In genomic region chr4:156108606-156109546, GRCm38 (mm10) we compare ENCODE assay signal across 8 mouse cellular contexts. TPM values are rescaled to one million over a fixed set of nuclear protein-coding genes. Genes with fewer than 3 reads are reported as not detected.
DNase-seq lines count a peak whose midpoint lies in the region; ATAC-seq and TF ChIP-seq lines count a peak whose summit lies in the region.

No protein-coding gene starts in this region.

- H3K27ac ChIP-seq in spleen, adult 2 months (ENCODE audit: insufficient read depth, low read length): peak overlapping the region; percentile 56

- H3K4me1 ChIP-seq in spleen, adult 2 months (ENCODE audit: control insufficient read depth, insufficient read depth, insufficient read length): peaks cover 2% of the 10 kb centered on the region; the same call in 1 of the 2 replicates

- no peak for TF ChIP-seq POLR2A in spleen, adult 2 months (IDR thresholded peaks at IDR 0.05; ENCODE audit: low read depth, low read length)

- 25% methylated on average over 13 of the region's 13 CpGs for WGBS in spleen, adult 2 months

- intact Hi-C loops in heart, postnatal 36 days (cut with DNase I): loop anchor here (2.0 to 10.0 kb wide), 2 partner anchors 126 to 274 kb away; partner anchors contain the start of genes Aurkaip1, Mxra8 and Plekhn1

- peak; percentile 7 to 37 for DNase-seq in frontal cortex, adult 2 months (ENCODE audit: extremely low spot score in 1 of 2, low spot score in 1 of 2)
- DNase-seq in brain, embryonic 18.5 days (ENCODE audit: low read depth, low spot score): peak; percentile 14
- peak; percentile 41 to 49 for DNase-seq in heart, postnatal 36 days
- peak; percentile 23 to 51 for DNase-seq in layer of hippocampus, postnatal 14 days (ENCODE audit: low spot score in 2 of 2)
- DNase-seq in spleen, adult 2 months (ENCODE audit: low read depth in 1 of 2, low spot score in 2 of 2): peak in 1 of 2 experiments; percentile 19

- peak overlapping the region; percentile 60 for H3K4me3 ChIP-seq in spleen, adult 2 months (ENCODE audit: extremely low read depth, insufficient read depth, insufficient read length)

- no peak for ATAC-seq in frontal cortex, adult (ENCODE audit: low TSS enrichment)
- peak; percentile 64 for ATAC-seq in erythroid progenitor cell, adult 5-6 weeks (replicated peaks; ENCODE audit: low FRiP score, poor library complexity, severe bottlenecking)
- ATAC-seq in megakaryocyte progenitor cell, adult 5-6 weeks (replicated peaks; ENCODE audit: poor library complexity): peak; percentile 33

- no peaks in the 10 kb centered on the region for H3K27me3 ChIP-seq in spleen, adult 2 months (ENCODE audit: control insufficient read depth, insufficient read depth, low read length)

- H3K36me3 ChIP-seq in spleen, adult 2 months (ENCODE audit: control insufficient read depth, insufficient read depth, low read length): no peaks in the 10 kb centered on the region

- no peak for TF ChIP-seq CTCF in spleen, adult 2 months (IDR thresholded peaks at IDR 0.05; ENCODE audit: extremely low read depth, insufficient read depth, insufficient read length, insufficient replicate concordance)

RNA-seq across cellular contexts. Expression of gene 9430015G10Rik, which starts 0.9 kb away (rescaled TPM):
- 34.8 and 38.7 TPM in 2 replicates for polyA plus RNA-seq in frontal cortex, adult 2 months (2012; rRNA removed)
- total RNA-seq in erythroid progenitor cell, adult 5-6 weeks (2015; ENCODE audit: low replicate concordance): 28.5 and 48.7 TPM in 2 replicates
- 52.1 and 58.6 TPM in 2 replicates for total RNA-seq in erythroid progenitor cell, adult 5-6 weeks (2017; ENCODE audit: low replicate concordance)
- 1 to 10 TPM; 3.0 TPM for total RNA-seq in heart, postnatal 36 days (2021)
- 10 to 100 TPM; 23.8 to 26.6 TPM for total RNA-seq in layer of hippocampus, postnatal 14 days (2021)
- 16.9 and 24.7 TPM in 2 replicates for total RNA-seq in megakaryocyte progenitor cell, adult 5-6 weeks (2015)
- total RNA-seq in megakaryocyte progenitor cell, adult 5-6 weeks (2017): 28.3 and 33.7 TPM in 2 replicates
- 31.5 and 38.4 TPM in 2 replicates for polyA plus RNA-seq in spleen, adult 2 months (2012; rRNA removed)

RNA-seq across cellular contexts. Expression of gene Rnf223, which starts 21.4 kb away (rescaled TPM):
- polyA plus RNA-seq in frontal cortex, adult 2 months (2012; rRNA removed): 1.5 and 2.5 TPM in 2 replicates
- total RNA-seq in erythroid progenitor cell, adult 5-6 weeks (2015; ENCODE audit: low replicate concordance): 0.84 TPM in 1 of 2 replicates, not detected in the other
- 0.30 and 0.90 TPM in 2 replicates for total RNA-seq in erythroid progenitor cell, adult 5-6 weeks (2017; ENCODE audit: low replicate concordance)
- under 1 TPM in 1 of 2 experiments, not detected in 1; 0.11 TPM for total RNA-seq in heart, postnatal 36 days (2021)
- under 1 TPM; 0.55 to 0.65 TPM for total RNA-seq in layer of hippocampus, postnatal 14 days (2021)
- total RNA-seq in megakaryocyte progenitor cell, adult 5-6 weeks (2015): 0.22 and 0.27 TPM in 2 replicates
- 0.25 TPM in 1 of 2 replicates, not detected in the other for total RNA-seq in megakaryocyte progenitor cell, adult 5-6 weeks (2017)
- polyA plus RNA-seq in spleen, adult 2 months (2012; rRNA removed): 0.55 and 0.67 TPM in 2 replicates

RNA-seq across cellular contexts. Expression of gene Ttll10, which starts 49.7 kb away (rescaled TPM):
- 0.04 and 0.06 TPM in 2 replicates for polyA plus RNA-seq in frontal cortex, adult 2 months (2012; rRNA removed)
- total RNA-seq in erythroid progenitor cell, adult 5-6 weeks (2015; ENCODE audit: low replicate concordance): not detected in 2 replicates
- total RNA-seq in erythroid progenitor cell, adult 5-6 weeks (2017; ENCODE audit: low replicate concordance): not detected in 2 replicates
- total RNA-seq in heart, postnatal 36 days (2021): not detected
- under 1 TPM in 1 of 2 experiments, not detected in 1; 0.14 TPM for total RNA-seq in layer of hippocampus, postnatal 14 days (2021)
- not detected in 2 replicates for total RNA-seq in megakaryocyte progenitor cell, adult 5-6 weeks (2015)
- not detected in 2 replicates for total RNA-seq in megakaryocyte progenitor cell, adult 5-6 weeks (2017)
- 0.07 TPM in 1 of 2 replicates, not detected in the other for polyA plus RNA-seq in spleen, adult 2 months (2012; rRNA removed)

Comparison
In these comparisons a context has a peak if more than half of its experiments do, and no peak if none do; other contexts are left out.
1. RNA of gene 9430015G10Rik, which starts 0.9 kb away (total RNA-seq): 28.5 to 58.6 TPM in erythroid progenitor cell, adult 5-6 weeks, 16.9 to 33.7 TPM in megakaryocyte progenitor cell, adult 5-6 weeks and 23.8 to 26.6 TPM in layer of hippocampus, postnatal 14 days; 3.0 TPM in heart, postnatal 36 days; every median in the first group is over 4 times any median in the second.